Mouse (Mus musculus) c-Kit-positive CD71-negative TER-119-negative erythroid progenitor cells, embryonic 14.5 days (primary cell): ENCODE results near the gene Il6st.
A peak's percentile ranks its signal among the peaks of the same experiment; 100 is the strongest.

ENCODE experiments used
- DNase-seq: peaks from one replicate; pipeline ENCODE4 v3.0.0-alpha.2; 2013; ENCODE audit warnings: low read depth

Il6st gene

GRCm38 (mm10) chr13:112523346-112523970, 59.6 kb downstream of the Il6st start:
- no peak for DNase-seq

- no peak for DNase-seq
These were observed 63.3 kb downstream of the Il6st start for GRCm38 (mm10) chr13:112527186-112527585.

- peak; percentile 50 for DNase-seq
These were observed 66.0 kb downstream of the Il6st start for GRCm38 (mm10) chr13:112529893-112530292.

GRCm38 (mm10) chr13:112532235-112532634, 68.4 kb downstream of the Il6st start:
- no peak for DNase-seq

- DNase-seq = no peak
These were observed 69.7 kb downstream of the Il6st start for GRCm38 (mm10) chr13:112533556-112533955.

- DNase-seq = no peak
These were observed 72.7 kb downstream of the Il6st start for GRCm38 (mm10) chr13:112536611-112537010.

GRCm38 (mm10) chr13:112537065-112537464, 73.2 kb downstream of the Il6st start:
- DNase-seq = no peak

GRCm38 (mm10) chr13:112540616-112541015, 76.7 kb downstream of the Il6st start:
- no peak for DNase-seq

- no peak for DNase-seq
These were observed 77.5 kb downstream of the Il6st start for GRCm38 (mm10) chr13:112541223-112541975.

GRCm38 (mm10) chr13:112551641-112552548, 88.0 kb downstream of the Il6st start:
- no peak for DNase-seq

- no peak for DNase-seq
These were observed 89.4 kb downstream of the Il6st start for GRCm38 (mm10) chr13:112553304-112553703.

- DNase-seq = no peak
These were observed 92.6 kb downstream of the Il6st start for GRCm38 (mm10) chr13:112556501-112556900.
